Mouse (Mus musculus): ENCODE data around the gene Scrn3.

Scrn3 gene

DNA sequence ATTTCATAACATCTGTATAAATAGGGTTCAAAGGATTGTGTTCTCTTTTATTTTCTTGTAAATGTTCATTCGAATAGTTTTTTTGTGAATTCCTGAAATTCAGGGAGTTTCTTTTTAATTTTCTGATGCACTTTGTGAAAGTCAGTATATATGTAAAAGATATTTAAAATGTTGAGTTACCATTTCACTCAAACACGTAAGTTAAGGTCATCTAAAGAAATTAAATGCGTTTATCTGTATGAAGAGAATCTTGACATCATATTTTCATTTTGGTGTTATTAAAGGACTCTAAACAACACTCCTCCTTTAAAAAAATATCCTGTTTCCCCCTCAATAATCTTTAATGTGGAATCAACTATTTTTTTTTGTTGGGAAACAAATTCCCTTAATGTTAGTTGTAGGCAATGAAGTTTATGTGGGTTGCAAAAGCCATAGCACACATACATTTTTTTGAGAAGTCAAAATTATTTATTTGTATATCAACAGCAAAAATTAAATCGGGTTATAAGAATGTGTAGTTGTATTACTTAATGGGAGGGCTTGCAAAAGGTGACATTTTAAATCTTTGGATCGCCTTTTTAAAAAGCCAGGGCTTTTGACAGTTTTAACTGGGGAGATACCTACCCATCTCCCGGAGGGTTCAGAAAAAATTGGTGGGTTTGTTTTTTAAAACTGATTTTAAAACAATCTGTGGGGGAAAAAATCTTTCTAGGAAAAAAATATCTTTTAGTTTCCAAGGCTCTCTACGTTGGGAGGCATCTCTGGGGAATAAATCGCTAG lies 37.0 kb upstream of the Scrn3 start:
- DNase-seq = no peak

DNA sequence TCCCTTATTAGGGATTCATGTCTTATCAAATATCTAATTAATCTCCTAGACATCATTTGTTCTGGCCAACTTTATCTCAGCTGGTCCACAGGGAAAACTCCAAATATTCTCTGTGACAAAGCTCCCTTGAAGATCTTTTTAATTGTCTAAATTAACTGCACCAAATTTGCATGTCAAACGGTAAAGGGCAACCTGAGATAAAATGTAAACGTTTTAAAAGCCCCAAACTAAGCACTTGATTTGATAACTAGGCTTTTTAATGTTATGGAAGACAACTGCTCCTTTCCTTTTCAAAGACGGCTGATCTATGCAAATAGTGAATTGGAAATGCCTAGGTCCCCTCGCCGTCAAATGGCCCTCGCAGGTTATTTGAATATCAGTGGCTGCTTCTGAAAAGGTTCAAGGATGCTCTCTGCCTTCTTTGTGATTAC lies 36.2 kb upstream of the Scrn3 start:
- no peak for DNase-seq

GRCm38 (mm10) chr2:73277021-73277708 lies 35.2 kb upstream of the Scrn3 start:
- no peak for DNase-seq

- DNase-seq = peak; percentile 31
These were observed 34.7 kb upstream of the Scrn3 start for GRCm38 (mm10) chr2:73277709-73278075.

DNA sequence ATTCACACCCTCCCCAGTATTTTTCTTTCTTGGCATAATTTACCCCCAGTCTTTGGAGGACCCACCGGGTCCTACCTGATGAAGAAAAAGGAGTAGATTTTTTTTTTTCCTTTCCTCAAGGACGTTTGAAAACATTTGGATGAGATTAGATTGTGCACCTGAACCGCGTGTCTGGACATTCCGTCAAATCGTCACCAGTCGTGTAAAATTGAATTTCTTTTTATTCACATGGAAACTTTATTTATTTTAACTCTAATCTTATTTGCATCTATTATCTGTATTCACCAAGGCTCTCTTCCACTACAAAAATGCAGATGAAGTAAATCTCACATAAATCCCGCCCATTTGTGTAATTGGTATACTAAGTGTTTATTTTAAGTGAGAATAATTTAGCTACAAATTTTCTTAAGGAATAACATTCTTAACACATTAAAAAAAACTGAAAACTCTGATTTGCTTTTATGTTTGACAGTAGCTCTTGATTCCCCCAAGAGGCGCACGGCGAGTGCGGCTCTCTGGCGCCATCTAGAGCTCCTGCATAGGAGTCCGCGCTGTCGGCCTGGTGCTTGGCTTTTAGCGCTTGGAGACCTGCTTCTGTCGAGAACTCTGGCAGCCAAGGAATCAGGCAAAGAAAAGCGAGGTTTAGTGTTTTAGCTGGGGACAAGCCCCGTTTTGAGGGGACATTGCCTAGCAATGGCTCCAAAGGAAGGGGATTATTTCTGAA lies 34.1 kb upstream of the Scrn3 start:
- peak; percentile 86 for DNase-seq

GRCm38 (mm10) chr2:73278869-73279268 lies 33.5 kb upstream of the Scrn3 start:
- DNase-seq = no peak

- peak; percentile 25 for DNase-seq
These were observed 32.9 kb upstream of the Scrn3 start for GRCm38 (mm10) chr2:73279271-73280038.

GRCm38 (mm10) chr2:73280356-73281047 lies 31.9 kb upstream of the Scrn3 start:
- peak; percentile 23 for DNase-seq

- DNase-seq = no peak
These were observed 31.2 kb upstream of the Scrn3 start for GRCm38 (mm10) chr2:73281048-73281661.

GRCm38 (mm10) chr2:73281707-73282106 lies 30.7 kb upstream of the Scrn3 start:
- no peak for DNase-seq

- DNase-seq = no peak
These were observed 26.8 kb upstream of the Scrn3 start for GRCm38 (mm10) chr2:73285630-73286029.

DNA sequence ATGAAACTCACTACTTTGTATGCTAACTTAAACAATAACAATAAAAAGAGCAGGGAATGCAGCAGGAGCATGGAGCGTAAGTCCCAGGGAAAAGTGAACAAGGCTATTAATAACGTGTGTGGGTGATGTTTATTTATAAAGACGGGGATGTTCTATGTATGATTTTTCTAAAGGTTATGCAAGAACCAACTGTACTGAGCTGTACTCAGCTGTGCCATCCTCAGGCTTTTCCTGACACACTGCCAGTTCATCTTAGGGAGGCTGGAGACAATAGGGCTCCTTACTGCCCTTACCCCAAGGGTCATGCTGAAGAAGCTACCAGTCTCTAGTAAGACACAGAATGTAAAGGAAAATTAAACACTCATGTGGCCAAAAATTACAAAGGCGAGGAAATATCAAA lies 21.3 kb upstream of the Scrn3 start:
- no peak for DNase-seq

DNA sequence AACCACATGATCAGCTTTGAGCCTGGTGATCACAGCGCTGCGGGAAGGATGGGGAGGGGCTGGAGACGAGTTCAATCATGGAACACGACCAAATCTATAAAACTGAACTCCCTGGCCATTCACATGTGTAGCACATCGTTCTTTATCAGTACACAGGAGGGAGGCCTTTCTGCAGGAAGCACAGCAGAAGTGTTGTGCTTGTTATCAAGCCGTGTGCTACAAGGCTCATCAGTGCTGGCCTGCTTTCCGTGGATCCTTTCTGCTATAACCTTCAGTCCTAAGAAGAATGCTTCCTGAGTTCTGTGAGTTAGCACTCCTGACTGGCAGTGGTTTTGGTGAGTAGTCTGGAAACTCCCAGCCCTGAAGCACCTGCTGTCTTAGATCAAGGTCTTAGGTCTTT lies 17.4 kb upstream of the Scrn3 start:
- DNase-seq = no peak

DNA sequence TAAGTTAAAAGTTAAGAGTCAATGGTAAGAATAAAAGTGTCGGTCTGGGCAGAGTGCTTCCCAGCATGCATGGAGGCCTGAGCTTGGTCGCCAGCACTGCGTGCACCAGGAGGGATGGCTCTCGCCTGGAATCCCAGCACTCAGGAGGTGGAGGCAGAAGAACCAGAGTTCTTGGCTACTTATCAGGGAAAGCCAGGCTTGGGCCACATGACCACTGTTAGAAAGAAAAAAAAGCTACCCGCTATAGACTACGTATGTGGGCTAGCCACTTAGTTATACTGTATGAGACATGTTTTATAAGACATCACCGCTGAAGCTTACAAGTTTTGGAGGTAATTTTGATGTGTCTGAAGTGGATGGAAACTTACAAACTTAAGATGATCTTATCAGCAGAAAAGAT lies 14.2 kb upstream of the Scrn3 start:
- no peak for DNase-seq

- no peak for DNase-seq
These were observed 13.6 kb upstream of the Scrn3 start for GRCm38 (mm10) chr2:73298841-73299240.

DNA sequence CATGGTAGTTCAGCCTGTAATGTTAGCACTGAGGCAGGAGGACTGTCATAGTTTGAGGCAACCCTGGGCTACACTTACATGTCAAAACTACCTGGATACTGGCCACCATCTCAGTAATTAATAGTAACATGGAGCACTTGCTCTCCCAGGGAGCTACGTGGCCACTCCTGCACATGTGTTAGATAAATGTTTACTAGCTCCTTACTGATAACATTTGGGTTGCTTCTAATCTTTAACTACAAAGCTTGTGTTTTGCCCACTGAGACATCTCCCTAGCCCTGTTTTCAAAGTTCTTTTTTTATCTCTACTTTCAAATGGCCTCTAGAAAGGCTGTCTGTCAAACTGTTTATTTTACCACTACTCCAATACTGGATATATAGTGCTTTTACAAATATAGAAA lies 10.4 kb upstream of the Scrn3 start:
- DNase-seq = no peak

GRCm38 (mm10) chr2:73302722-73303121 lies 9.7 kb upstream of the Scrn3 start:
- DNase-seq = no peak

GRCm38 (mm10) chr2:73304506-73304905 lies 7.9 kb upstream of the Scrn3 start:
- no peak for DNase-seq

DNA sequence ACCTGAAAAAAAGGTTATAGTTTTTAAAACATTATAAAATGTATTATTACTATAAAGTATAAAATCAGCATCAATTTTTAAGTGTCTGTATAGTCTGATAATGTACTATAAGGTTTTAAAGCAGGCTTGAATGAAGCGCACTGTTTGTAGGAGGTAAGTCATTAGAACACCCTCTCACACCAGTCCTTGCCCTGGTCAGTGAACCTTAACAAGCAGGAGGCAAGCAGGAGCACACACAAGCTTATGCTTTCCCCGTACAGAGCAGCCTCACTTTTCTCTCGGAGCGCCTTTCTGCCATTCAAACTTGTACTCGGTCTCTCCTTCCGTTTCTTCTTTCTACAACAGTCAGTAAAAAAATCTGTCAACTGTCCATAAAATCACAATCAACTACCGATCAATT lies 6.4 kb upstream of the Scrn3 start:
- no peak for DNase-seq

DNA sequence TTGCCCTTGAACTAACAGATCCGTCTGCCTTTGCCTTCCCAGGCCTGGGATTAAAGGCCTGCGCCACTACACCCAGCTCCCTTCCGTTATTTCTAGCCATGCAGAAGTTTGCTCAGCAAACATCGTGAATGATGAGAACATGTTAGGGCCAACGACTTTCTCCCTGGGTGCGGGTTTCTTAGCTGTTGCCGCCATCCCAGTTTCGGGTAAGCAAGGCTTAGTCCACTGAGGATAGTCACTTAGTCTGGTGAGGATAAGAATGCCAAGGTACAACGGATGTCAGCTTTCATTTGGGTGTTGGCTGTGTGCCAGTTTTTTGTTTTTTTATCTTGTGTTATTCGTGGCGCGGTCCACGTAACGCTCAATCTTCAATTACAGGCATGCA lies 708 bp downstream of the Scrn3 start:
- DNase-seq = peak; percentile 63

DNA sequence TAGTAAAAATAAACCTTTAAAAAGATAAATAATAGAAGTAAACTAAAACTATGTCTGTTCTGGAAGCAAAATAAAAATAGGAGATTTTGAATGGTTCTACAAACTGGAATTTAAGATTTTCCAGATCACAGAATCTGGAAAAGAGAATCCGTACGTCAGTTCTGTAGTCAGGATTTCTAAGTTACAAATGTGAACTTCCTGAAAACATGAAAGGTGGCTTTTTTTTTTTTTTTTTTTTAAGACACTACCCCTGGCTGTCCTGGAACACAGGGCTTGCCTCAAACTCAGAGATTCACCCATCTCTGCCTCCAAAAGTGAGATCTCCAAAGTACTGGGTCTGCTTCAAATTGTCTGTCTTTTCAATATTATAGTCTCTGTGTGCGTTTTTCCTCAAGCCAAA lies 1.9 kb downstream of the Scrn3 start:
- no peak for DNase-seq

GRCm38 (mm10) chr2:73317426-73317825 lies 5.0 kb downstream of the Scrn3 start:
- DNase-seq = no peak

Data from kidney, adult 18-20 months (tissue).